Mouse (Mus musculus): Measurements from ENCODE around the gene Abcb6.

DNA sequence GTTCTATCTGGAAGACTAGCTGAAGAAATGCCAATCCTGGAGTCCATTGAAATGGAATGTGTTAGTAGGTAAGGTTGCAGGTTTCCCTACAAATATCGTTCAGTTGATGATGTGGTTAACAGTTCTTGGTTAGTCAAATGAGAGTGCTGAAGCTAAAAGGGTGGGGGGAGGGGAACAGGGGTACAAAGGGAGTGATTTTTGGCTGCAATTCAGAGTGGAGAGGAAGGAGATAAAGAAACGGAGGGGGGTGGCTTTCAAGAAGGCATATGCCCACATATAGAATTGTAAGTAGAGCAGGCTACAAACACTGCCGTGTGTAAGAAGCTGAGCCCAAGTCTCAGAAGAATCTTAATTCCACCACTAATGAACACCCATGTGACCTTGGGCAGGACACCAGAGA is 45.3 kb upstream of the Abcb6 start:
- TF ChIP-seq CTCF (IDR thresholded peaks at IDR 0.05; ENCODE audit: low read depth) (no peak), EP300 (IDR thresholded peaks at IDR 0.05; ENCODE audit: low read depth) (no peak)
